Mouse (Mus musculus): ENCODE measurements around the gene Krtcap3.

- no peak for TF ChIP-seq CTCF (IDR thresholded peaks at IDR 0.05; ENCODE audit: low read depth)
- no peak for TF ChIP-seq EP300 (optimal IDR thresholded peaks at IDR 0.05)
Observed at GRCm38 (mm10) chr5:31273018-31273417, 21.5 kb downstream of the Krtcap3 start.

Measured in stomach, postnatal 0 days (tissue).